Mouse (Mus musculus) kidney, embryonic 15.5 days (tissue): ENCODE measurements at regions not wholly inside any gene's neighbourhood (a gene's known extent, or its start where the extent isn't known, plus 50 kb on each side); places are given as distances from the start of the nearest gene placed in this dataset.

ENCODE experiments used
- ATAC-seq: fragments of 200-750 bp; cut with Nextera tagmentation; replicated peaks from 2 replicates; pipeline ENCODE4 v1.8.0; 2017; ENCODE audit warnings: moderate TSS enrichment; ENCODE audit not compliant: low FRiP score
- H3K27ac ChIP-seq: fragments of 300-500 bp; sonication (generic); 2 replicates; pipeline ENCODE4 v1.5.1; 2015; ENCODE audit warnings: mild to moderate bottlenecking, inconsistent platforms
- H3K27me3 ChIP-seq: fragments of 300-500 bp; sonication (generic); 2 replicates; pipeline ENCODE4 v1.6.1; 2015; ENCODE audit warnings: inconsistent platforms
- H3K36me3 ChIP-seq: fragments of 300-500 bp; sonication (generic); 2 replicates; pipeline ENCODE4 v1.6.1; 2015; ENCODE audit warnings: inconsistent platforms
- H3K4me1 ChIP-seq: fragments of 300-500 bp; sonication (generic); 2 replicates; pipeline ENCODE4 v1.6.1; 2015; ENCODE audit warnings: inconsistent platforms
- H3K4me2 ChIP-seq: fragments of 300-500 bp; sonication (generic); 2 replicates; pipeline ENCODE4 v1.6.1; 2015; ENCODE audit warnings: moderate library complexity, mild to moderate bottlenecking, inconsistent platforms
- H3K4me3 ChIP-seq: fragments of 300-500 bp; sonication (generic); replicated peaks from 2 replicates; pipeline ENCODE4 v1.5.1; 2015; ENCODE audit warnings: mild to moderate bottlenecking, inconsistent platforms
- H3K9ac ChIP-seq: fragments of 300-500 bp; sonication (generic); 2 replicates; pipeline ENCODE4 v1.6.1; 2015; ENCODE audit warnings: mild to moderate bottlenecking, inconsistent platforms
- H3K9me3 ChIP-seq: fragments of 300-500 bp; sonication (generic); replicated peaks from 2 replicates; pipeline ENCODE4 v1.6.1; 2016; ENCODE audit warnings: inconsistent platforms
- WGBS: fragments of 180-500 bp; shearing (Covaris S2); methylation state at CpG from one replicate; pipeline ENCODE4 v1.1.7; 2015; ENCODE audit warnings: mixed read lengths; 5-methylcytosine and 5-hydroxymethylcytosine counted together

GRCm38 (mm10) chr8:64542501-64542900 is 150.4 kb downstream of the Cpe start:
- H3K36me3 ChIP-seq: no peaks in the 10 kb centered on the region
- no peak overlapping the region for H3K9ac ChIP-seq
- H3K27me3 ChIP-seq: no peaks in the 10 kb centered on the region
- no peak overlapping the region for H3K27ac ChIP-seq
- WGBS: 78% methylated on average over 3 of the region's 3 CpGs
- H3K4me2 ChIP-seq: no peak overlapping the region
- no peaks in the 10 kb centered on the region for H3K4me1 ChIP-seq
- no peak overlapping the region for H3K4me3 ChIP-seq
- H3K9me3 ChIP-seq: no peaks in the 10 kb centered on the region
- ATAC-seq: no peak

- no peak overlapping the region for H3K4me2 ChIP-seq
- 80% methylated on average over 4 of the region's 4 CpGs for WGBS
- no peak for ATAC-seq
These were observed 152.9 kb downstream of the Cpe start for GRCm38 (mm10) chr8:64539846-64540472.

DNA sequence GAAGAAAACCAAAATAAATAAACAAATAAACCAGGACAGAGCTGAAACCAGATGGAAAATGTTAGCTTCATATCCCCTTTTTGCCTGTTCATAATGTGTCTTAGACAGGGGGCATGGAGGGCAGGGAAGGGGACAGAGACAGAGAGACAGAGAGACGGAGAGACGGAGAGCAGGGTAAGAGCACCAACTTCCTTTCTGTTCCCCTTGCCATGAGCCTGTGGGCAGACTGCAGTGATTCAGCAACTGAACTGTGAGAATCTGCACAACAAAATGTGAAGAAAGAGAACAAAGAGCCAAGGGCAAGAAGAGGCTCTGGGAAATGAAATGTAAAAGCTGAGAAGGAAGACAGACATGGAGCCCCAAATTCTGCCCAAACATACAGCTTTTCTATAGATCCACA is 161.1 kb downstream of the Cpe start:
- H3K9ac ChIP-seq: no peak overlapping the region
- no peak overlapping the region for H3K4me2 ChIP-seq
- no peak for ATAC-seq
- 86% methylated on average over 2 of the region's 2 CpGs for WGBS
- no peaks in the 10 kb centered on the region for H3K36me3 ChIP-seq
- no peak overlapping the region for H3K4me3 ChIP-seq
- H3K9me3 ChIP-seq: no peaks in the 10 kb centered on the region
- H3K27ac ChIP-seq: no peak overlapping the region
- no peaks in the 10 kb centered on the region for H3K4me1 ChIP-seq
- no peaks in the 10 kb centered on the region for H3K27me3 ChIP-seq

More at GRCm38 (mm10) chr8:64539846-64540472, 152.9 kb downstream of the Cpe start:
- Histone ChIP-seq H3K4me3 (no peak overlapping the region), H3K4me1 (no peaks in the 10 kb centered on the region), H3K36me3 (no peaks in the 10 kb centered on the region), H3K9me3 (no peaks in the 10 kb centered on the region), H3K9ac (no peak overlapping the region), H3K27ac (no peak overlapping the region), H3K27me3 (no peaks in the 10 kb centered on the region)

DNA sequence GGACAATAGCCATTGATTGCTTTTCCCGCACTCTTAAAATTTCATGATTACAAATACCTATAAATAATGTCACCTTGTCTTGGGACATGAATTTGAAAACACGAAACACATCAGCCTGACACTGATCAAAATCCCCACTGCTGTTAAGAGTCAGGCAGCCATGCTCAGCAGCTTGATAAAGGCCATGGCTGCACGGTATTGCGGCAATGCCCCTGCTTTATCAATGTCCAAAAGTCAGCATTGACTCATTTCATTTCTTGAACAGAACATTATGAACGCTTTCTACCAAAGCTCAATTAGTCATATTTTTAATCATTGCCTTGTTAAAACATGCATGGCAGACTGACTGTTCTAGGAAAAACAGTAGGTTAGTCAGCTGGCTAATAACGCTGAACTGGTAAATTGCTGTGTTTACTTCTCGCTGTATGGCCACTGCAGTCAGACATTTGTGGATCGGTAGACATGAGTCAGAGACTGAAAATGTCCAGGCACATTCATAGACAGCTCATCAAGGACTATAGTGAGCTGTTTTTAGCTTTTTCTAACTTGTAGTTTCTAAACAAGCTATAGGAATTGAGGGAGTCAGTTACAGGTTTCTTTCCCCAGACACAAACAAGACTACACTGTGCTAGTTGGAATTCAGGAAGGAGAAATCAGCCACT is 170.3 kb downstream of the Cpe start:
- Histone ChIP-seq H3K36me3 (no peaks in the 10 kb centered on the region), H3K4me1 (no peaks in the 10 kb centered on the region), H3K27me3 (no peaks in the 10 kb centered on the region), H3K9ac (no peak overlapping the region), H3K27ac (no peak overlapping the region), H3K9me3 (no peaks in the 10 kb centered on the region), H3K4me2 (no peak overlapping the region), H3K4me3 (no peak overlapping the region)
- 85% methylated on average over 8 of the region's 8 CpGs for WGBS
- ATAC-seq: no peak

DNA sequence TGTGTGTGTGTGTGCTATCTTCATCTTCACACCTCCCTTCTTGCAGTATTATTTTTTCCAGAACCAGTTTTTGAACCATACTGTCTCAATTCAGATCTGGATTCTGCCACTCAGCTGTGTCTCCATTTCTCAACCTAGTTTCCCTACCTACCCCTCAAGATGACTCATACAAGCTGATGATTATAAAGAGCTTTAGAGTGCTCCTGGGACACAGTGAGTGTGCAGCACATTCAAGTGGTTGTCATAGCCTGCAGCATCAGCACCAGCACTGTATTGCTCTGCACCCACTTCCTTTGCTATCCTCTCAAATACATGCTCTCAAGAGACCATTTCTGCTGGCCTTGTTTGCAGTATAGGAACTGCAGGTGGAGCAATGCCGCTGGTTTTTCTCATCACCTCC is 173.2 kb downstream of the Cpe start:
- H3K4me3 ChIP-seq: no peak overlapping the region
- no peak overlapping the region for H3K4me2 ChIP-seq
- H3K9ac ChIP-seq: no peak overlapping the region
- H3K4me1 ChIP-seq: 0 out of 2 replicates have a peak, but pooled peaks cover 2% of the 10 kb centered on the region
- no peaks in the 10 kb centered on the region for H3K36me3 ChIP-seq
- 80% methylated on average over 1 of the region's 1 CpGs for WGBS
- H3K27ac ChIP-seq: no peak overlapping the region
- no peak for ATAC-seq
- no peaks in the 10 kb centered on the region for H3K27me3 ChIP-seq
- H3K9me3 ChIP-seq: no peaks in the 10 kb centered on the region

GRCm38 (mm10) chr8:64515923-64516322 is 176.9 kb downstream of the Cpe start:
- Histone ChIP-seq H3K9me3 (no peaks in the 10 kb centered on the region), H3K4me2 (no peak overlapping the region), H3K36me3 (no peaks in the 10 kb centered on the region), H3K27me3 (no peaks in the 10 kb centered on the region), H3K4me1 (0 out of 2 replicates have a peak, but pooled peaks cover 2% of the 10 kb centered on the region), H3K9ac (no peak overlapping the region), H3K27ac (no peak overlapping the region), H3K4me3 (no peak overlapping the region)
- no peak for ATAC-seq
- 56% methylated on average over 5 of the region's 5 CpGs for WGBS

DNA sequence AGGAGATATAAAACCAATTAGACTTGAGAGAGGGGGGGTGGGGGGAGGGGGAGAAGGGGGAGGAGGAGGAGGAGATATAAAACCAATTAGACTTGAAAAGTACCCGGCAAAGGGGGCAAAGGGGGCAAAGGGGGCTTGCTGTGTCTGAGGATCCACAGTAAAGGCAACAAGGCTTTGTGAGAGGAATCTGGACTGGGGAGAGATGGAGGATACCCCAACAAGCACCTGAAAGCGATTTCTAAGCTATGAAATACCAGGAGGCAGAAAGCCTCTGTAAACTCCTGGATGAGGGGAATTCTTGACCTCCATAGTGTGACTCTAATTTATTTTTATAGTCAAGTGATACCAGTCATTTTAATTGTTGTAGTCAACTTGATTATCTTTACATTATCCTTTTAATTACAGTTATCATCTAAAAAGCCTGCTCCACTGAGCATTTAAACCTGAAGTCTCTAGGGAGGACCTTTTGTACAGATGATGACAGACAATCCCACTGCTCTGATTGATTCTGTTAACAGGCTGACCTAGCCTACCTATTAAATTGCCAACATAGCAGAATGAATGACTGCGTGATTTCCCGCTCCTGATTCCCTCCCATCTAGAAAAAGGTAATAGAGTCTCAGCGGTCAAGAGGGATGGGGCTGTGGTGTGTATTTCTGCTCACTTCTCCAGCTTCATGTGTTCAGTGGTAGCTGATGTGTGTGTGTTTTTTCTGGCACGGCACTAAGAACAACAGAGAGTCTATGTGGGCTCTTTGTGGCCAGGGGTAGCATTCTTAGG is 195.4 kb downstream of the Cpe start:
- H3K4me1 ChIP-seq: no peaks in the 10 kb centered on the region
- peak; percentile 52 for ATAC-seq

DNA sequence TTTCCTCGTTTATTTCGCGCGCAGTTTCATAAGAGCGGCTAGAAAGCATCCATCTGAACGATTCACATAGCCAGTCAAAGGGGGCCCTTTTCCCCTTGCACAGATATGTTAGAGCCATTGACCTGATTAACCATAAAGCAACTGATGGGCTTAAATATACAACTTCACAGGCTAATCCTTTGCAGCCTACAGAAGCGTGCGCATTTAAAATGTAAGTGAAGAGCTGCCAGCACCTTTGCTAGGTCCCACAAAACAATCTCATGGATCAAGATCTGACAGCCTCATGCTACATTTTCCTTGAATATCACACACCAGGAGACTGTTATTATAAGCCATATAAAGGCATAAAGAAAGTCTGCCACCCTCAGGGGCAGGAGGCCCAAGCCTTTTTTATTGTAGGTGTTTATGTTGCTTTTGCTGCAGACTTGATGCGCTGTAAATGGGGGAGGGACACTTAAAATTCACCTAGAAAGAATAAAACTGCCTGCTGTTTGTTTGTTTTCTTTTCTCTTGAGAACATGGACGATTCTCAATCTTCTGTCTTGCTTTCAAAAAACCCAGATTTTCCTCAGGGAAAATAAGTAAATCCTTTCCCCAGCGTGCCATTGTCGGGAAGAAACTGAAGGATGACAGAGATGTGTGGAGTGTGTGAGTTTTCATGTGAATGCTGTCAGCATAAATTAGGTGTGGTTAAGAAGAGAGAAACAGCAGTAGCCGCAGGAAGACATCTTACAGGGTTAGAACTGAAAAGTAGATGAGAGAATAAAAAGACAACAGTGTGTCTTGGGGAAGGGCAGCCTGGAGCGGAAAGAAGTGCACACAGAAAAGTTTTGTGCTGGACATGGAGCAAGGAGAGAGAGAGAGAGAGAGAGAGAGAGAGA is 196.3 kb downstream of the Cpe start:
- no peaks in the 10 kb centered on the region for H3K4me1 ChIP-seq
- H3K27me3 ChIP-seq: no peaks in the 10 kb centered on the region
- H3K9ac ChIP-seq: no peak overlapping the region
- ATAC-seq: no peak
- 49% methylated on average over 14 of the region's 14 CpGs for WGBS
- no peaks in the 10 kb centered on the region for H3K36me3 ChIP-seq
- no peaks in the 10 kb centered on the region for H3K9me3 ChIP-seq
- H3K4me3 ChIP-seq: no peak overlapping the region
- 0 out of 2 replicates have a peak overlapping the region, but pooled peaks have one; percentile 21 for H3K4me2 ChIP-seq
- no peak overlapping the region for H3K27ac ChIP-seq

More for the DNA sequence above, 195.4 kb downstream of the Cpe start:
- Histone ChIP-seq H3K4me2 (no peak overlapping the region), H3K27me3 (no peaks in the 10 kb centered on the region), H3K27ac (no peak overlapping the region), H3K4me3 (no peak overlapping the region), H3K36me3 (no peaks in the 10 kb centered on the region), H3K9me3 (no peaks in the 10 kb centered on the region), H3K9ac (no peak overlapping the region)
- 24% methylated on average over 6 of the region's 6 CpGs for WGBS

- no peak overlapping the region for H3K4me3 ChIP-seq
These were observed 201.3 kb downstream of the Cpe start for GRCm38 (mm10) chr8:64491561-64491960.

DNA sequence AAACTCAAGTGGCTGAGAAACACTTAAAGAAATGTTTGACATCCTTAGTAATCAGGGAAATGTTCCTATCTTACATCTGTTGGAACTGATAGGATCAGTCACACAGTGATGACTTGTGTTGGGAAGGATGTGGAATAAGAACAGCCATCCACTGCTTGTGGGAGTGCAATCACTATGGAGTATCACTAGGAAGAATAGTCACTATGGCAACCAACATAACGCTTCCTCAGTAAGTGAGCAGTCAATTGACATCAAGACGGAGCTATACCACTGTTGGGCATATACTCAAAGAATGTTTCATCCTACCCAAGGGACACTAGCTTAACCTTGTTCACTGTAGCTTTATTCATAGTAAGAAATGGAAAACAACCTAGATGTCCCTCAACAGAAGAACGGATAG is 204.8 kb downstream of the Cpe start:
- Histone ChIP-seq H3K36me3 (no peaks in the 10 kb centered on the region), H3K9ac (no peak overlapping the region), H3K4me2 (no peak overlapping the region), H3K4me1 (no peaks in the 10 kb centered on the region), H3K9me3 (no peaks in the 10 kb centered on the region), H3K27me3 (no peaks in the 10 kb centered on the region), H3K27ac (no peak overlapping the region), H3K4me3 (no peak overlapping the region)
- no peak for ATAC-seq
- 89% methylated on average over 3 of the region's 3 CpGs for WGBS

More at GRCm38 (mm10) chr8:64491561-64491960, 201.3 kb downstream of the Cpe start:
- Histone ChIP-seq H3K4me2 (no peak overlapping the region), H3K4me1 (no peaks in the 10 kb centered on the region), H3K9ac (no peak overlapping the region), H3K27ac (no peak overlapping the region), H3K36me3 (no peaks in the 10 kb centered on the region), H3K9me3 (no peaks in the 10 kb centered on the region), H3K27me3 (no peaks in the 10 kb centered on the region)
- WGBS: 93% methylated on average over 2 of the region's 2 CpGs
- ATAC-seq: no peak

DNA sequence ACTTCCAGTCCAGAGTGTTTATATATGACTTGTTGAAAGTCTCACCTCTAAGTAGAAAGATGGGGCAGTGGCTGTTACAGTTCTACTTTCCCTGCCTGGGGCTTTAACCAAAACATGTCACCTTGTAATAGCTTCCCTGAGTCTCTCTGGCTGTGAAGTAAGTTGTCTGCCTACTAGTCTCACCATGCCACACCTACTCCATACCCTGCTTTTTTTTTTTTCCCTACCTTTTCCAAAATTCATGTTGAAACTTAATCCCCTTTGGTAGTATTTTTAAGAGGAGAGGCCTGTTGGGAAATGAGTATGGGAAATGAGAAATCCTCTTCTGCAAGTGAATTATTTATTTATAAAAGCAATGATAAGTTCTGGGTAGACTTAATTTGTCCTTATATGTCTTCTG is 219.6 kb downstream of the Cpe start:
- Histone ChIP-seq H3K36me3 (no peaks in the 10 kb centered on the region), H3K4me2 (no peak overlapping the region), H3K4me1 (no peaks in the 10 kb centered on the region), H3K27ac (no peak overlapping the region), H3K9ac (no peak overlapping the region), H3K27me3 (no peaks in the 10 kb centered on the region), H3K9me3 (no peaks in the 10 kb centered on the region), H3K4me3 (no peak overlapping the region)
- ATAC-seq: no peak
